Mouse (Mus musculus) cerebellum, postnatal 4 days (tissue): ENCODE results near the gene Baiap2l1.

ENCODE experiments used
- DNase-seq, 2 experiments: peaks; one replicate each; pipeline ENCODE4 v3.0.0; 2022; ENCODE audit warnings: low spot score in 2 of 2, mixed read lengths in 1 of 2

Baiap2l1 gene

DNA sequence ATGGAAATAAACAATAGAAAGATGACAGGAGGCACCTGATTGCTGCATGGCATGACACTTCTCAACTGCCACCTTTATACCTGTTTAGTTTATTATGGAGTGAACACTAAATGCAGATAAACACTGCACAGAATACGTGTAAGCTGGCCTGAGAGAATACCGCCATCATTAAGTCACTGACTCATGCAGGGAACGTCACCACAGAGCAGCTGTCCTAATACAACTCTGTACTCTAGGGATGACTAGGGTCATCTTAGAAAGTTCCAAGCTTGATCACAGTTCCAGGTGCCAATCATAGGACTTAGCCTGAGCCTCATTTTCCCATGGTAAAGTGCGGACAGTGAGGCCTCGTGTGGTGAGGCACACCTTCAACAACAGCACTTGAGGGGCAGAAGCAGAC is 73.3 kb downstream of the Baiap2l1 start:
- no peak for DNase-seq

DNA sequence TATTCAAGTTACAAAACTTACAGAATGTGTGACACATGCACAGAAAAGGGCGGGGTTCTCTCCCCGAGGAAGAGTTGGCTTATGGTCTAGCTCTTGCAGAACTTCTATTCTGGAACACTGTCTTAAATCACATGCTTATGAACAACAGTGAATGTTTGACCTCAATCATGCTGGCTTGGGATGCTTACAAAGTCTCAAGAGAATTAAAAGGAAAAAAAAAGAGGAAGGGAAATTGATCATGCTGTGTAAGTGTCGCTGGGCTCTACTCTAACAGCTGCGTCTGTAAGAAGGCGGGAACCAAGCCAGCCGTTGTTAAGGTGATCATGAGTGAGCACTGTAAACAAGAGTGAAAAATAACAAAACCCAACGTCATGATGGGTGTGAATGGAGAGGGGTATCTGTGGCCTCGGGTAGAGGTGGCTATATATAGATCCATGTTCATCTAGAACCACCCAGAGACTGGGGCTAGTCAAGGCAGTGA is 74.3 kb downstream of the Baiap2l1 start:
- DNase-seq, result no peak

DNA sequence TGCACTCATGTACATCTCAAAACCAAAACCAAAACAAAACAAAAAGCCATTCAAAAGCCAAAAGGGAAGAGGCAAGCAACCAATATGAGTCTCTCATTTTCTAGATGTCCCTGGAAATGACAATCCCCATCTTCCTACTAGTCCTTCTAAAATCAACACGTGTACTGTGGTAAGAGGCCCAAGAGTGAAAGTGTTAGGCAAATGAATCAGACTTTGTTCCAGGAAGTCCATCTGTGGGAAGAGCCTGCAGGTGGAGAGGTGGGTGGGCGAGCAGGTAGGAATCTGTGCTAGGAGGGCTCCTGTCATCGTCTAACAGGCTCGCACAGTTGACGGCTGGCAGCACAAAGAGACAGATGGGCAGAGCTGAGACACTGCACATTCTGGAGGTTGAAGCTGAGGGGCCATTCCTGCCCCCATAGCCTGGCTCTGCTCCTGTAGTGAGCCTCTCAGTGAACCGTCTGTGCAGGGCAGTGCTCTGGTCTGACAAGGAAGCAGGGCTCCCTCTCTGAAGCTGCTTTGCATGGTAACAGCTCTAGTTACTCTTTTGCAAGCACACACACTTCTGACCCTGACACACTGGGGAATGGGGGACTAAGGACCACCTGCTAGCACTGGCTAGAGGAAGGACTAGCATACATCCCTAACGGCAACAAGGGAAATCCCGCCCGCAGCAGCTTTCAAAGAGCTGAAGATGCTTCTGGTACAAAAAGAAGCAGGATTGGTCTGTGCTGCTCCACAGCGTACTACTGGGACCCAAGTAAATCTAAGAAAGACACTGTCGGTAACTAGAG is 75.2 kb downstream of the Baiap2l1 start:
- DNase-seq, result no peak

DNA sequence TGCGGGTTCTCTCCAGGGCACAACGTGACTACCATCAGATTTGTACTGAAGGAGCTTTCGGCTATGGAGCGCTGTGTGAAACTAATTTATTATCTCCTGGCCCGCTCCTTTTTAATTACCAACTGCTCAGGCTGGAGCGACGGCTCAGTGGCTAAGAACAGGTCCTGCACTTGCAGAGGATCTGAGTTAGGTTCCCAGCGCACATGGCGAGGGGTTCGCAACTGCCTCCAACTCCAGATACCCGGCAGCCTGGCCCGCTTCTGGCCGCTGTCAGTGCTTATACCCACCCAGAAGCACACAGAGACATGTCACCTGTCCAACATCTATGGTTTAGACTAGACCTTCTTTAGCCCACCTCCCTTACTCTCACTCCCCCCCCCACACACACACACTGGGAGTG is 78.0 kb downstream of the Baiap2l1 start:
- DNase-seq, result no peak

DNA sequence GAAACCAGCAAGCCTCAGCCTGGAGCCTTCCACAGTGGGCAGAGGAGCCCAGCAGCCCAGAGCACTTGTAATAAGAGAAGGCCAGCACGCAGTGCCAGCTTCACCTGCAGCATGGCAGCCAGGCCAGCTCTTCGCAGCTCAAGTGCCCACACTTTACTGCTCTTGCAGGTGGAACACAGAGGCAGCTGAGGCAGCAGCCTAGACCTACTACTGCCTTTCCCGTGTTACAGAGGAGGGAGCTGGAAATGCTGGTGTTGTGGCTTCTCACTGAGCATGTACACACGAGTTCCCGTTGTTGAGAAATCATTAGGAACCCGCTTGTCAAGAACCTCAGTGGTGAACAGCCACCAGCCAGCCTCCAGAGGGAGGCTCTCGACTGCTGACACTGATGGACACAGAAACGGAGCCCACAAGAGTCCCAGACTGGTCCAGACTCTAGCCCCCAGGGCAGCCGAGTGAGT is 78.8 kb downstream of the Baiap2l1 start:
- DNase-seq, result no peak

DNA sequence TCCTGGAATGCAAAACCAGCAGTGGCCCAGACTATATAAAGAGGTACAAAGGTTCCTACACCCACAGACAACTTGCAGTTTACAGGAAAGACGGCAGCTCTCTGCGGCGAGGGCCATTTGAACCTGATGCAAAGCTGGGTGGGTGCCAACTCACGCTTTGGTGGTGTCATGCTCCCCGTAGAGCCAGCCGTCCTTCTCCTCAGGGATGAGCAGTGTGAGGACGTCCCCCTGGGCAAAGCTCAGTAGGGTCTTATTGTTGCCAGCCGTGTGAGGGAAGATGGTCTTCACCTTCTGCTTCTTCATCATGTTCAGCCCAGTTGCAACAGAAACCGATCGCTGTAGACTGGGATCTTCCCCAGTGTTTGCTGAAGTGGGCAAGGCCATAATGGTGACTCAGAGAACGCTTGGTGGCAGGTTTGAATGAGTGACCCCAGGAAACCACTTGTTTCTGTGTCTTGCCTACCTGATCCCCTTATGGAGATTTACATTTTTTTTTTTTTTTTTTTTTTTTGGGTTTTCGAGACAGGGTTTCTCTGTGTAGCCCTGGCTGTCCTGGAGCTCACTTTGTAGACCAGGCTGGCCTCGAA is 79.4 kb downstream of the Baiap2l1 start:
- no peak for DNase-seq

DNA sequence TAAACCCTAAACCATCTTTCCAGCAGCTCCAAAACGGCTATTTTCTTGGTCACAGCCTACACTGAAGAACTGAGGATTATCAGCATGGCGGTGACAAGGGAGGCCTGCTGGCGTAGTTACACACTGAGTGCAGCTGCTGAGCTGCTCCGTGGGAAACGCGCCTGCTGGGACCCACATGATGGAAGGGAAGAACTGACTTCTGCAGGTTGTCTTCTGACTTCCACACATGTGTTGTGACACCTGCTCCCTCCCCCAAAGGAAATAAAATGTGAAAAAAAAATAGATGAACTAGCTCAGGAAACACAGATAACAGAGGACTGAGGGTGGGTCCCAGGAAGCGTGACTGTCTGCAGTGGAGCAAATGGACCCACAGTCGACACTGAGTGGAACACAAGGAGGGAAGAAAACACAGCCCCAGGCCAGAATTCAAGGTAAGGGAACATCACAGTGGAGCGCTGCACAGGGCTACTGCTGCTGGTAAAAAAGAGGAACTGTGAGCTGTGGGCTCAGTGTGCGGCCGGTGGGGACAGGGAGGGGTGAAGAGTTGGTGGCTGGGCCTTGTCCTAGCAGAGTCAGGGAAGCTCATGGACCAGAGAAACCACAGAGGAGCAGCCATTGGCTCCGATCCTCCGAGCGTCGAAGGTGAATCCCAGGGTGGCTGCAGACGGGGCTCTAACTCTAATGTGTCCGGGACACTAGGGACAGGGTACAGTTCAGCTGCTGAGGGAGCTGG is 80.8 kb downstream of the Baiap2l1 start:
- DNase-seq, result no peak

DNA sequence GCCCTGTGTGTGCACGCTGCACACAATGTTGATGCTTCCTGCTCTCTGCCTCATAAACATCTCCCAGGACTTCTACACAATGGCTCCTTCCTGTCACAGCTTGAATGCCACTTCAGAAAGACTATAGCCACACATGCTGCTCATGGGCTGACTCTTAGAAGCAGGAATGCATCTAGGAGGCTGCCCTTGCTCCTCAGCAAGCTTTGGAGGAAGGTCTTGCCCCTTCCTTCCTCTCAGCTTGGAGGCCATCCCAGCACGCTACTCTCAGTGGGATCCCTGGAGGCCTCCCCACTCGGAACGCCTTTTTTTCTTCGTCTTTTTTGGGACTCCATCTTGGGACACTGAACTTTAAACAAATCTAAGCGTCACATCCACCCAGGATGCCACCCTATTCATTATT is 83.0 kb downstream of the Baiap2l1 start:
- DNase-seq, result no peak

DNA sequence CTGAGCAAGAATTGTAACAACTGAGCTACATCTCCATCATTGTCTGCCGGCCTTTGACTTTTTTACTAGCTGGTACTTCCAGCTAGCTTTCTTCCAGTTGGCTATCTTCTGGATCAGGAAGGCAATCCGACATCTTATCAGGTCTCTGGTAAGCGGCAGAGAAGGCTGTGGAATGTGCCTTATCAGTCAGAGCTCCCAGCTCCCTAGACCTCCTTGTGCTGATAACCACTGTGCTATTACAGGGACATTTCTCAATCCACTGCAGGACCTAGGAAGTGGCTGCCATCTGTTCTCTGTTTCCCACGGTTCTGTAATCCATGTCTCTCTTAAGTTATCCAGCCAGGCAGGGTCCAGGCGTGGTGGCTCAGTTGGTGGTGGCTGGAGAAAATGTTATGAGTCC is 86.1 kb downstream of the Baiap2l1 start:
- DNase-seq, result no peak

DNA sequence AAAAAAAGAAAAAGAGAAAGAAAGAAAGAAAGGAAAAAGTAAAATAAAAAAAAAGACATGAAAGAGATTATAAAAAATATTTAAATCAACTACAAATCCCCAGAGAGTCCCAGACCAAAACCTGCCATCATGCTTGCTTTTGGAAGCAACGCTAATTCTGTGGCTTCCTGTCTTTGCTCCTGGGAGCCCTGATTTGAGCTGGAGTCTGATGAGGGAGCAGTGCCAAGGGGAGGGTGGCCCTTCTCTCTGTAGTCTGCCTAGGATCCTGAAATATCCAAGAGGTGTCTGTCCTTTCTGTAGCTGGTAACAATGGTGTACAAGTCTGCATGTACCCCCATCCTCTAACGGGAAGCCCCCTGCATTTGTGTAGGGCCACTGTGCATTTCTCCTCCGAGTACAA is 86.8 kb downstream of the Baiap2l1 start:
- DNase-seq, result no peak

DNA sequence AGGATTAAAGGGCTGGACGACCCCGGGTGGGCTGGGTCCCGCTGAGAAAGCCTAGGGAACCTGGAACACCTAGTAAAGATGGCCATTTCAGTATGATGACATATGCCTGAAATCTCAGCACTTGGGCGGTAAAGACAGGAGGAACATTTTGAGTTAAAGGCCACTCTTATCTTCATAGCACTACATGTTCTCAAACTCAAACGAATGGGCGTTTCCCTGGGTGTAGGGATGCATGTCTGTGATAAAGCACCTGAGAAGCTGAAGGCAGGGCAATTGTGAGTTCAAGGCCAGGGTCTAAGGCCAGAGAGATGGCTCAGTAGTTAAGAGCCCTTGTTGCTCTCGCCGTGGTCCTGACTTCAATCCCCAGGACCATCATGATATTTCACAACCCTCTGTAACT is 87.5 kb downstream of the Baiap2l1 start:
- DNase-seq, result no peak

DNA sequence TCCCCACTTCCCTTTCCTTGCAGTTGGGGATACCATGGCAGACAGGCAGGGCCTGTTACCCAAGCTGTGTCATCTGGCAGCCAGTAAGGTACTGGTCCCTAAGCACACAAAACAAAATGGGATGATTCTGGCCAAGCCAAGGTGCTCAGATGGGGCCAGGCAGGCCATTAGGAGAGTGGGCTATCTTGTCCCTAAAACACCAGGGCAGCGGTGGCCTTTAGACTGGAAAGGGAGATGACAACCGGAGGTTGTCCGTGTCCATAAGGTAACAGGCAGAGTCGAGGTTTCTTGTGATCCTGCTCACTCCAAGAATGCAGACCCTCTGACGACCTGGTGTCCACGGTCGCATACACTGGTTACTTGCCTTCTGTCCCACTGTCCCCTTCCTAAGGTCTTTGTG is 88.0 kb downstream of the Baiap2l1 start:
- DNase-seq, result no peak

DNA sequence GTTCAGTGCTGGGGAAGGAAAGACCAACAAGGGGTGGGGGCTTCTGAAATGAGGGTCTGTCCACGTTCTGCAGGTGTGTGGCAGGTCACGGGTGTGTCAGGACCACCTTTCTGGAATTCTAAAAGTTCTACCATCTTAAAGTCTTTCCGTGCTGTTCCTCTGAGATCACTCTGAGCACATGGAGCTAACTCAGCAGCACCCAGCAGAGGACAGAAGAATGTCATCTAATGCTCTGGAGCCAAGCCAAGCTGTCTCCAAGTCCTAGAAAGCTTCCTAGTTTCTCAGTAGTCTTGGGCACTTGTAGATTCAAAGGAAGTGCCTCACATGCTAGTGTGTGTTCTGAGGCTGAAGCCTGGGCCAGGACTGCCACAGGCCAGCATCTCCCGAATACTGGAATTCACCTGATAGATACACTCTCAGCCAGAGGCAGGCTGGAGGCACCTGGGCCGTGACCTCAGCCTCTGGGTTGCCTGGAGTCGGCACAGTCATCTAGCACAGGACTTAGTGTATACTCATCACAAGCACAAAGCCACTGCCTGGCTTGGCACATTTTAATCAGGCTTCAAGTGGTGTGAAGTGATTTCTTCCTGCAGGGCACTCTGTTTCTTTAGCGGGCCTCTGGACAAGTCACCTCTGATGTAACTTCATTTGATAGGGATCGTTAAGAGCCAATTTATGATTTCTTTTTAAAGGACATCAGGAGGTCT is 90.2 kb downstream of the Baiap2l1 start:
- no peak for DNase-seq

DNA sequence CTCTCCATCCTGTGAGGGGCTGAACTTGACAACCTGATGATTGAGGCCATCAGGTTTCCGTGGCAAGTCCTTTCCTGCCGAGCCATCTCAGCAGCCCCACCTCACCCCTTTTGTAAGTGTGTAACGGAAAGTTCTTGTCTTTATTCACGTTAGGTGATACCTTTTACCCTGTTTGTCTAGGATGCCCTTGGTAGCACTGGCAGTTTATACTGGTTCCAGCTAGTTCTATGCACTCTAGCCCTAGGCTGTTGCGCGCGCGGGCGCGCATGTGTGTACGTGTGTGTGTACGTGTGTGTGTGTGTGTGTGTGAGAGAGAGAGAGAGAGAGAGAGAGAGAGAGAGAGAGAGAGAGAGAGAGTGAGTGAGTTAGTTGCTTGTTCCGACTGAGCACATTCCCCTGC is 94.4 kb downstream of the Baiap2l1 start:
- no peak for DNase-seq

DNA sequence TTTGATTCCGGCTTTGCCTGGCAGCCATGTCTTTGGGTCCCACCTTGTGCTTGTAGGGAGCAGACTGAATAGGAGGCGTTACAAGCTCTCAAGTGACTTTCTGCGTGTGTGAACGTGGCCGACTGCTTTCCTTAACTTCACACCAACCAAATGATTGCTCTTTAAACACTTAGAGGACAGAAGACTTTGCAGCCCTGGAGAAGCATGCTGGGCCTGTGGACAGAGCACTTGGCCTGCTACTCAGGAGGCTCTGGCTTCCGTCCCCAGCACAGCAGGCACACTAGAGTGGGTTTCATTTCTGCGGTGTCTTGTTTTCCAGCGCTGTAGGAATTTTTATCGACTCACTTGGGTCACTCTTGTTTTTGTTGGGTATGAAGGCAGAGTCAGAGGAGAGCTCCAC is 94.8 kb downstream of the Baiap2l1 start:
- DNase-seq, result no peak

DNA sequence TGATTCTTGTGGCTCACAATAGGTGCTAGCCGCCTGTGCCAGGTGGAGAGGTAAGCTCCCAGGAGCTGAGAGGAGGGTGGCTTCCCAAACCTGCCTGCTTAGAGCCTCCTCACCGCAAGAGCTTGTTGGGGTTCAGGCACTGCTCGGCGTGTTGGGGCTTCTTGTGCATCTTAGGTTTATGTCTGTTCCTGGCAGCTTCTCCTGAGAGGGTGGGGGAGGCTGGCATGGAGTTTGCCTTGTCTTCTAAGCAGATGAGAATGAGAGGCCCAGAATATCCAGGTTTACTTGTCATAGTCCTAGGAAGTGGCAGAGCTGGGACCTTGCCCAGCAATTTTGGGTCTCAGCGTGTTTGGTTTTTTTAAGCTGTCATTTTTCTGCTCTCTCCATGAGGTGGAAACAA is 96.1 kb downstream of the Baiap2l1 start:
- DNase-seq, result no peak

DNA sequence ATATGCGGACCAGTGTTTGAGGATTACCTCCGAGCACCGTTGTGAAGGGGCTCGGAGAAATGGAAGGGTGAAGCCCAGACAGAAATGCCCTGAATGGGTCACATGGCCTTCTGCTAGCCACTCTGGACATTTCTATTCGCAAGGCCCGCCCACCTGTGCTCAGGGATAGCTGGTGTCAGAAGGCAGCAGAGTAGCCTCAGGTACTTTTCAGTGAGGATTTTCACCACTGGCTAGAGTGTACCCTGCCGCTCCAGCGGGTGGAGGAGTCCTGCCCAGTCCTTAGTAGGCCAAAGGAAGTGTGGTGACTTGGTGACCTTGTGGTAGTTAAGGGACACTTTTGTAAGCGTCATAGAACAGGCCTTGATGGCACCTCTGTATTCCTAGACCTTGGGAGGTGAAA is 96.6 kb downstream of the Baiap2l1 start:
- no peak for DNase-seq

DNA sequence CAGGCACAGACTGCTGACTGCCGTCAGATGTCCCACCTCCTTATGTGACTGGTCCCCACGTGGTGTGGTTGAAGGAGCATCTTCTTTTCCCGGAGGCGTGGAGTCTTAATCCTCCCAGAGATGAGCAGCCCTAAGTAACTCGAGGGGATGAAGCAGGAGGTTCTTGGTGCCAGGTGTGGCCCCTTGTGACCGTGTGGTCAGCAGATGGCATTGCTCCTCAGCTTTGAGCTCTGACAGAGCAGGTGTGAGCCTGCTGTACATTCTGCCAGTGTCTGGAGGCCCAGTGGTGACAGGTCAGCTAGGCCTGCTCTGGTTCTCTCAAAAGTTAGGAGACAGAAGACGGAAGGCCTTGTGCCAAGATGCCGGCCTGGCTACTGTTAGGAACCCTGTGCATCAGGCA is 97.4 kb downstream of the Baiap2l1 start:
- DNase-seq, result no peak

DNA sequence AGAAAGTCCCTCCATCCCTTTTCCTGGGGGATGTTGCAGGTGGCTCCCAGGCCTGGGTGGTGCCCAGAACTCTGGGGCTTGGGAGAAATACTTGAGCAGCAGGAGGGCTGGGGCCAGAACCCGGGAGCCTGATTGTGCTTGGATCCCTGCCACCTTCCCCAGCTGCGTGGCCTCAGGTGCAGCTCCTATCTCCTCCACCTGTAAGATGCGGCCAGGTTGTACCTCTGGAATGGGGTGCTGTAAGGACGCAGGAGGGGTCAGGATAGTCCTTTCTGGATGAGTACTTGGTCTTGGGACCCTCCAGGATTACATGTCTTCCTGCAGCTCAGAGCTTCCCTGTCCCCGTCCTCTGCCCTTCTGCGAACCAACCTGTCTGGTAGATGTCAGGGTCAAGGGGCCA is 98.7 kb downstream of the Baiap2l1 start:
- no peak for DNase-seq

DNA sequence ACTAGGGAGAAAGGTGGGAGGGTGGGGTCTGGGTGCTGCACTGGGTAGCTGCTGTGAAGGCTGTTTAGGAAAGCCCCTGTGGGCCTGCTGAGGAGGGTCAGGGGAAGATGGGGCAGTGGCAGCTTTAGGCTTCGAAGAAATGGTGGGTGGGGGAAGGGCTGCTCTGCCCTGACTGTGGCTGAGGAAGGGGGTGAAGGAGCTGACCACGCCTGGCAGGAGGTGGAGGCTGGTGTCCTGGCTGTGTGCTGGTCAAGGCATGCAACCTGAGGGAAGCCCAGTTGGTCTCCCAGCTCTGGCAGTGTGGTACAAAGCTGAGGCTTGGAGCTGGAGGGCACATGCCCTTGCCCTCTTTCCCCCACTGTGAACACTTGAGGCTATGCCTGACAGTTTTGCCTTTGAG is 99.2 kb downstream of the Baiap2l1 start:
- DNase-seq, result no peak

DNA sequence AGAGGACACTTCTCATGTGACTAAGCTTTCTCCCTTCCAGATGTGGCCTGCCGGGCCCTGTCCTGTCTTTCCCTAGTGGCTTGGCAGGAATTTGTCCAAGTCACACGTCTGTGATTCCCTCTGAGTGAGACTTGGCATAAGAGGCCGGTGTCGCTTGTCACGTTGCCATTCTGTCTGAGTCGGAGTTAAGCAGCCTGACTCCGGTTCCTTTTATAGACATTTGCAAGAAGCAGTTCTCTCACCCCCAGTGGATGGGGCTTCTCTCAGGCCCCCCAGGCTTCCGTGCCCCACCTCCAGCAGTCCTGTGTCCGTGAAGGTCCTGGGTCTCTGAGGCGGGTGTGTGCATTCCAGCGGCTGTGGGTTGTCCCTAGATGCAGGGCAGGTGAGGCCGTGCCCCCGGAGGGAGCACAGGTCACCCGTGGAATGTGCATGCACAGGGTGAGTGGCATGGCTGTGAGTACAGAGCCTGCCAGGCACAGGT is 99.7 kb downstream of the Baiap2l1 start:
- no peak for DNase-seq
